Mouse (Mus musculus): ENCODE data around the gene Vmn1r72. TPM values are rescaled to one million over a fixed set of nuclear protein-coding genes. Genes with fewer than 3 reads are reported as not detected.

Vmn1r72 gene
- not detected for polyA plus RNA-seq (2017; shearing (Covaris generic))

DNA sequence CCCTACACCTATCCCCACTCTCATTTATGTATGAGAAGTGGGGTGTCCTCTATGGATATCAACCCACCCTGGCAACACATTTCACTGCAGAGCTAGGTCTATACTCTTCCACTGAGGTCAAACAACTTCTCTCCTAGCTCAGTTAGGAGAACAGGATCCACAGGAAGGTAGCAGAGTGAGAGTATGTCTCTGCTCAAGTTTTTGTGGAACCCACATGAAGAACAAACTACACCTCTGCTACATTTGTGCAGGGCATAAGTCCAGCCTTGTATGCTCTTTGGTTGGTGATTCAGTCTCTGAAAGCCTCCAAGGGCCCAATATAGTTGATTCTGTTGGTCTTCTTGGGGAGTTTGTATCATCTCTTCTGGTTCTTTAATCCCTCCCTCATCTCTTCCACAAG lies at the start of gene Vmn1r72:
TSS of gene Vmn1r72 (minus strand) at position 101 of the 400 bp plus-strand sequence.

Other genes starting within 250 kb of the Vmn1r72 start
- gene Zscan4-ps2, start 165.8 kb downstream of the Vmn1r72 start, polyA plus RNA-seq (2017; shearing (Covaris generic)), result not detected
- not detected for gene Zscan4-ps3, start 70.8 kb downstream of the Vmn1r72 start, polyA plus RNA-seq (2017; shearing (Covaris generic))
- gene Vmn1r73, start 50.1 kb upstream of the Vmn1r72 start, polyA plus RNA-seq (2017; shearing (Covaris generic)), result not detected
- gene Vmn1r74, start 153.8 kb upstream of the Vmn1r72 start, polyA plus RNA-seq (2017; shearing (Covaris generic)), result not detected
- not detected for gene Vmn1r75, start 194.5 kb upstream of the Vmn1r72 start, polyA plus RNA-seq (2017; shearing (Covaris generic))